Mouse (Mus musculus) stomach, postnatal 0 days (tissue): Measurements from ENCODE around the gene Hdac7.

Experiments used
- CTCF ChIP-seq: IDR thresholded peaks from 2 replicates; pipeline ENCODE4 v1.5.1; 2016; ENCODE audit warnings: antibody characterized with exemption, low read depth, mild to moderate bottlenecking, moderate library complexity
- EP300 ChIP-seq: optimal IDR thresholded peaks from 2 replicates; pipeline ENCODE3; 2016; ENCODE audit warnings: antibody characterized with exemption

GRCm38 (mm10) chr15:97778311-97779098 lies 65.8 kb downstream of the Hdac7 start, which contains the start of gene Slc48a1:
- TF ChIP-seq CTCF (no peak), EP300 (no peak)
